Mouse (Mus musculus) ES-E14 (cell line): ENCODE results near the gene Mtnr1b. TPM values are rescaled to one million over a fixed set of nuclear protein-coding genes. Genes with fewer than 3 reads are reported as not detected.
"Not testable (repeated sequence)": the region's sequence is repeated elsewhere in the genome, so short reads cannot be mapped to it uniquely, and the experiment has no call there.

ENCODE experiments used
- DNase-seq: peaks from one replicate; pipeline ENCODE4 v3.0.0-alpha.2; 2013; ENCODE audit warnings: low read depth, low spot score
- H3K27ac ChIP-seq: 2 replicates; pipeline ENCODE4 v1.5.1; 2012; ENCODE audit warnings: low read depth, mild to moderate bottlenecking, low read length, moderate library complexity, mixed read lengths; ENCODE audit not compliant: poor library complexity, insufficient read depth, severe bottlenecking
- H3K36me3 ChIP-seq: 2 replicates; pipeline ENCODE4 v1.6.1; 2012; ENCODE audit warnings: mild to moderate bottlenecking, low read length, moderate library complexity, mixed read lengths; ENCODE audit not compliant: control insufficient read depth, poor library complexity, insufficient read depth, severe bottlenecking
- H3K4me1 ChIP-seq, 2 experiments: fragments of 150-350 bp in 1 of 2; sonication (generic) in 1 of 2; 2 replicates each; pipeline ENCODE4 v1.6.1; 2012; ENCODE audit warnings: low read length in 2 of 2, mild to moderate bottlenecking in 1 of 2, mixed read lengths in 1 of 2; ENCODE audit not compliant: control insufficient read depth in 2 of 2, insufficient read depth in 2 of 2, poor library complexity in 1 of 2
- H3K4me3 ChIP-seq, 2 experiments: fragments of 150-350 bp in 1 of 2; sonication (generic) in 1 of 2; 2 replicates each; pipeline ENCODE4 v1.5.1; 2012; ENCODE audit warnings: low read length in 2 of 2, low read depth in 1 of 2, mild to moderate bottlenecking in 1 of 2, mixed read lengths in 1 of 2; ENCODE audit not compliant: insufficient read depth in 1 of 2, poor library complexity in 1 of 2, severe bottlenecking in 1 of 2
- H3K9ac ChIP-seq: 2 replicates; pipeline ENCODE4 v1.6.1; 2012; ENCODE audit warnings: low read depth, mild to moderate bottlenecking, low read length, mixed read lengths; ENCODE audit not compliant: poor library complexity, insufficient read depth, severe bottlenecking
- H3K9me3 ChIP-seq: fragments of 150-350 bp; sonication (generic); 2 replicates; pipeline ENCODE4 v1.6.1; 2012; ENCODE audit warnings: low read depth, mild to moderate bottlenecking, low read length; ENCODE audit not compliant: control insufficient read depth, insufficient read depth
- CHD2 ChIP-seq: IDR thresholded peaks from 2 replicates; pipeline ENCODE4 v1.6.1; 2014; ENCODE audit warnings: mild to moderate bottlenecking, low read depth, low read length, inconsistent platforms
- HCFC1 ChIP-seq: IDR thresholded peaks from 2 replicates; pipeline ENCODE4 v1.6.1; 2012; ENCODE audit warnings: low read length, inconsistent platforms, borderline replicate concordance; ENCODE audit not compliant: insufficient read depth
- MAFK ChIP-seq: IDR thresholded peaks from 2 replicates; pipeline ENCODE4 v1.6.1; 2014; ENCODE audit warnings: mild to moderate bottlenecking, low read depth, low read length, inconsistent platforms; ENCODE audit not compliant: insufficient read depth
- ZC3H11A ChIP-seq: IDR thresholded peaks from 2 replicates; pipeline ENCODE4 v1.6.1; 2012; ENCODE audit warnings: low read depth, mild to moderate bottlenecking, inconsistent platforms, low read length, borderline replicate concordance
- ZNF384 ChIP-seq: IDR thresholded peaks from 2 replicates; pipeline ENCODE4 v1.6.1; 2012; ENCODE audit warnings: low read depth, low read length, inconsistent platforms
- in situ Hi-C, 2 experiments: fragments of 600-800 bp; cut with MboI; formaldehyde crosslinking; loops; one replicate each; pipeline ENCODE4 v1.15.1; 2025; ENCODE audit warnings: low sequenced_read_pairs in 2 of 2, inconsistent platforms in 1 of 2; ENCODE audit not compliant: unreplicated experiment in 2 of 2
- total RNA-seq: library from RNA; depleted of rRNA; stranded (reverse); fragments of 300-350 nt; gene quantifications from 2 replicates; pipeline ENCODE4 v1.2.3, GENCODE M21; 2012

Gene Mtnr1b
- total RNA-seq, 1 experiment = not detected

GRCm38 (mm10) chr9:15861402-15861801 is 13.0 kb downstream of the Mtnr1b start:
- TF ChIP-seq ZC3H11A = no peak
- TF ChIP-seq ZNF384 = no peak
- TF ChIP-seq HCFC1 = no peak
- no peak for TF ChIP-seq CHD2
- TF ChIP-seq MAFK = no peak
- no peak for DNase-seq
- no peak overlapping the region for H3K27ac ChIP-seq

DNA sequence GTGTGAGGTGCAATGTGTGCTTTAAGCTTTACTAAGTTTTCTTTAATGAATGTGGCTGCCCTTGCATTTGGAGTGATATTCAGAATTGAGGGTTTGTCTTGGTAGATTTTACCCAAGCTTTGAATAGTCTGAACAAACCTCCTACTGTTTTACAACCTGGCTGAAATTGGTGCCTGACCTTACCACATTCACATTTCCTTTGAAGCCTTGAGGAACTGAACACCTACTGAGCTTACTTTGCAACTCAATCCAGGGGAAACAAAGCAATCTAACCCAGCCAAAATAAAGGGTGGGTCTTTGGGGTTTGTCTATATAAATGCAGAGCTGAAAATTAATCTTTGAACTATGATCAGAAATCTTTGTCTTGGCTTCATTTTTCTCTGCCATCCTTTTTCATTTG is 23.6 kb downstream of the Mtnr1b start:
- DNase-seq = peak; percentile 53
- H3K27ac ChIP-seq = no peak overlapping the region
- H3K4me1 ChIP-seq = no peaks in the 10 kb centered on the region
- no peaks in the 10 kb centered on the region for H3K9me3 ChIP-seq
- no peaks in the 10 kb centered on the region for H3K36me3 ChIP-seq
- H3K4me3 ChIP-seq = no peak overlapping the region
- in situ Hi-C loops = no loop called here
- TF ChIP-seq CHD2 (no peak), MAFK (no peak), ZNF384 (no peak), ZC3H11A (no peak), HCFC1 (no peak)
- H3K9ac ChIP-seq = no peak overlapping the region

More at GRCm38 (mm10) chr9:15861402-15861801, 13.0 kb downstream of the Mtnr1b start:
- H3K9ac ChIP-seq = no peak overlapping the region
- H3K36me3 ChIP-seq = no peaks in the 10 kb centered on the region
- H3K9me3 ChIP-seq = no peaks in the 10 kb centered on the region
- H3K4me1 ChIP-seq = no peaks in the 10 kb centered on the region
- in situ Hi-C loops = no loop called here
- no peak overlapping the region for H3K4me3 ChIP-seq

DNA sequence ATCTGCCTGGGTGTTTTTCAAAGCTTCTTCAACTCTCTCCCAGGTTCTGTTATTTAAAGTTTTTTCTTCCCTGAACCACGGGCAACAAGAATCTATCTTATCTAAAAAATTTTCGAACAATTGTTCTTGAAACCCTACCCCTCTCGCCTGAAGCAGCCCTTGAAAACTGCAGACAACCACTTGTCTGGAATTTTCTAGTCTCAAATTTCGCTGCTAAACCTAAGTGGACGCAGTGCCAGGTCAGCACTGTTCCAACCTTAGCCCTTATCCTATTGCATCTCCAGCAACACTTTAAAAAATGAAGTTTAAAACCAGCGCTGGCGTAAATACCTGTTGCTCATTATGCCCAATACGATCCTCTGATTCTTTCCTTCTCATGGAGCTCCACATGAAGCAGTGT is 29.0 kb downstream of the Mtnr1b start:
- Histone ChIP-seq H3K4me1 (no peaks in the 10 kb centered on the region), H3K27ac (no peak overlapping the region), H3K36me3 (no peaks in the 10 kb centered on the region), H3K9me3 (no peaks in the 10 kb centered on the region), H3K9ac (no peak overlapping the region), H3K4me3 (no peak overlapping the region)
- no peak for TF ChIP-seq ZC3H11A
- TF ChIP-seq CHD2 = no peak
- no peak for TF ChIP-seq ZNF384
- no peak for TF ChIP-seq HCFC1
- no peak for TF ChIP-seq MAFK
- no peak for DNase-seq
- in situ Hi-C loops = no loop called here

DNA sequence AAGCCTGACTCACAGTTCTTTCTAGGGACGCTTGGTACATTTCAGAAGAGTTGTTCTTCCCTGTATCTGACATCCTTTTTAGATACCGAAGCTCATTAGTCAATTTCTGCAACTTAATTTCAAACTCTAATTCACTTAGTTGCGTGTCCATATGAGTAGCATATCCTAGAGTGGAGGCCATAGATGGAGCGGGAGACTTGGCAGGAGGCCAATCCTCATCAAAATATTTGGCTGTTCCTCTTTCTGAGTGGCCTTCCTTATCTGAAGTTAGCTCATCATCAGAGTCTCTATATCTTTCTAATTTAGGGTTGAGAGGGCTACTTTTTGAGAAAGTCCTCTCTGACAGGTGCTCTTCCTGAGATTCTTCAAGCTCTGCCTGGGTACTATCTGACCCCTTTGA is 29.4 kb downstream of the Mtnr1b start:
- H3K9me3 ChIP-seq, H3K4me3 ChIP-seq, H3K9ac ChIP-seq, DNase-seq, H3K4me1 ChIP-seq, H3K36me3 ChIP-seq, H3K27ac ChIP-seq, in situ Hi-C loops: not testable (repeated sequence)

- in situ Hi-C loops = no loop called here
- no peak overlapping the region for H3K27ac ChIP-seq
- DNase-seq = no peak
Measured at GRCm38 (mm10) chr9:15813002-15813911, 61.1 kb downstream of the Mtnr1b start.

More at GRCm38 (mm10) chr9:15813002-15813911, 61.1 kb downstream of the Mtnr1b start:
- H3K9ac ChIP-seq = no peak overlapping the region
- no peak for TF ChIP-seq ZNF384
- no peak for TF ChIP-seq ZC3H11A
- TF ChIP-seq MAFK = no peak
- TF ChIP-seq HCFC1 = no peak
- no peak for TF ChIP-seq CHD2
- no peaks in the 10 kb centered on the region for H3K4me1 ChIP-seq
- no peaks in the 10 kb centered on the region for H3K36me3 ChIP-seq
- H3K9me3 ChIP-seq = no peaks in the 10 kb centered on the region
- no peak overlapping the region for H3K4me3 ChIP-seq
